Mouse (Mus musculus) E14TG2a.4 (cell line): ENCODE measurements at regions not wholly inside any gene's neighbourhood (a gene's known extent, or its start where the extent isn't known, plus 50 kb on each side); places are given as distances from the start of the nearest gene placed in this dataset.

Source experiments
- CTCF ChIP-seq: conservative IDR thresholded peaks from 2 replicates; pipeline ENCODE4 v1.5.1; 2014; ENCODE audit warnings: low read length
- POU5F1 ChIP-seq: IDR thresholded peaks from 2 replicates; pipeline ENCODE4 v1.6.1; 2014; ENCODE audit warnings: low read length, borderline replicate concordance

GRCm38 (mm10) chr2:92750672-92751071 is 151.2 kb downstream of the Chst1 start:
- TF ChIP-seq CTCF (no peak), POU5F1 (no peak)
